Mouse (Mus musculus) splenic B cell, adult 2 months (primary cell): ENCODE measurements around the gene Trpc2.
"Not testable (repeated sequence)": the region's sequence is repeated elsewhere in the genome, so short reads cannot be mapped to it uniquely, and the experiment has no call there.

ENCODE experiments used
- DNase-seq: peaks from one replicate; pipeline ENCODE4 v3.0.0-alpha.2; 2011; ENCODE audit warnings: low read depth, low spot score
- H3K27me3 ChIP-seq: 2 replicates; pipeline ENCODE4 v1.6.1; 2012; ENCODE audit warnings: mild to moderate bottlenecking, low read length, moderate library complexity, mixed read lengths; ENCODE audit not compliant: control insufficient read depth, poor library complexity, insufficient read depth, severe bottlenecking
- H3K36me3 ChIP-seq: 2 replicates; pipeline ENCODE4 v1.6.1; 2012; ENCODE audit warnings: mild to moderate bottlenecking, low read length, moderate library complexity, mixed read lengths; ENCODE audit not compliant: control insufficient read depth, poor library complexity, insufficient read depth, severe bottlenecking

The Trpc2 gene

DNA sequence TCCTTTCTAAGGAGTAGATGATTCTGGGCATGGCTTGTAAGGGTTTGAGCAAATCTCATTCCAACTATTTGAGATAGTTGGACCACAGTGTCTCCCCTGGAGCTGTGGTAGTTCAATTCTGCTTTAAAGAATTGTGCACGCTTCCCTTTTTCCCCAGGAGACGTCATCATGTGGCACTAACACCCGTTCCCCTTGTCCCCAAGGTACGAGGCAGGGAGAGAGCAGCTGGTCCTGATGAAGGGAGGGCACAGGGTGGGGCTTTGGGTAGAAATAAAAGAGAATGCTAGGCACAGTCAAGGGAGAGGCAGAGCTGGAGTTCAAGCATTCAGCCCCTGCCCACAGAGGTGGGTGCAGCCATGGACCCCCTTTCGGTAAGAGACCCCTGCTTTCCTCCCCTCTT is at the start of gene Trpc2:
Gene Trpc2, plus strand, starts transcription at position 301 of the 400 bp plus-strand sequence.
- no peak for DNase-seq
- H3K36me3 ChIP-seq: peaks cover 7% of the 10 kb centered on the region
- H3K27me3 ChIP-seq: no peaks in the 10 kb centered on the region; the same call in 1 of the 2 replicates

DNA sequence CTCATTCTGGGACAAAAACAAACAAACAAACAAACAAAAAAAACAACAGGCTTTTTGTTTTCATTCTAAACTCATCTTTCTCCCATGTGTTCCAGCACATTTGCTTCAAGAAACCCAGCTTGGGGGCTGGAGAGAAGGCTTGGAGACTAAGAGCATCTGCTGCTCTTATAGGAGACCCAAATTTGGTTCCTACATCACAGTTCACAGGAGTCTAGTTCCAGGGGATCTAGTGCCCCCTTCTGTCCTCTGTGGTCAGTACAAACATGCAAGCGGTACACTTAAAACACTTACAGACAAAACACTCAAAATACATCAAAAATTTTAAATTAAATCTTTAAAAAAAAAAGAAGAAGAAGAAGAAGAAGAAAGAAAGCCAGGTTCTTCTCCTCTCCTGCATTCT is 48.0 kb upstream of the Trpc2 start:
- peaks cover 17% of the 10 kb centered on the region for H3K36me3 ChIP-seq
- peak; percentile 41 for DNase-seq
- no peaks in the 10 kb centered on the region for H3K27me3 ChIP-seq

GRCm38 (mm10) chr7:102035534-102035933 is 47.4 kb upstream of the Trpc2 start:
- no peak for DNase-seq
- Histone ChIP-seq H3K27me3 (no peaks in the 10 kb centered on the region), H3K36me3 (peaks cover 18% of the 10 kb centered on the region)

DNA sequence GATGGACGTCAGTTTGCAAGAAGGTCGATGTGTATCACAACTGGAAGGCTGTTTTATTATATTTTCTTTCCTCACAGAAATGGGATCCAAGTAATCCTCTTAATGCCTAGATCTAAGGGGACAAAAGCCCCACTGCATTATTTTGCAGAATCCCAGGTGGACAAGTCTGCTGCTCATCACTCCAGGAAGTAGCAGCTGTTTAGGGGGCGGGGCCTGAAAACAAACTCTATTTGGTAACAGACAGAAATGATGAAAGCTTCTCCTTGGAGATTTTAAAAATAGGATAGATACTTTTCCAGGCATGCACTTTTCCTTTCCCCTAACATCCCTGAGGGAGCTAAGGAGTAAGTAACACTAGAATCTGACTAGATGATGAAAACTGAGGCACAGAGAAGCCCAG is 45.6 kb upstream of the Trpc2 start:
- Histone ChIP-seq H3K36me3 (peaks cover 22% of the 10 kb centered on the region), H3K27me3 (no peaks in the 10 kb centered on the region)
- no peak for DNase-seq

- Histone ChIP-seq H3K27me3 (no peaks in the 10 kb centered on the region), H3K36me3 (peaks cover 11% of the 10 kb centered on the region)
- no peak for DNase-seq
Observed at GRCm38 (mm10) chr7:102042314-102042713, 40.6 kb upstream of the Trpc2 start.

- peak; percentile 65 for DNase-seq
- H3K27me3 ChIP-seq, H3K36me3 ChIP-seq: not testable (repeated sequence)
Observed at GRCm38 (mm10) chr7:102048524-102048923, 34.4 kb upstream of the Trpc2 start.

- Histone ChIP-seq H3K36me3 (no peaks in the 10 kb centered on the region), H3K27me3 (no peaks in the 10 kb centered on the region)
- DNase-seq: no peak
Observed at GRCm38 (mm10) chr7:102061353-102061752, 21.6 kb upstream of the Trpc2 start.

DNA sequence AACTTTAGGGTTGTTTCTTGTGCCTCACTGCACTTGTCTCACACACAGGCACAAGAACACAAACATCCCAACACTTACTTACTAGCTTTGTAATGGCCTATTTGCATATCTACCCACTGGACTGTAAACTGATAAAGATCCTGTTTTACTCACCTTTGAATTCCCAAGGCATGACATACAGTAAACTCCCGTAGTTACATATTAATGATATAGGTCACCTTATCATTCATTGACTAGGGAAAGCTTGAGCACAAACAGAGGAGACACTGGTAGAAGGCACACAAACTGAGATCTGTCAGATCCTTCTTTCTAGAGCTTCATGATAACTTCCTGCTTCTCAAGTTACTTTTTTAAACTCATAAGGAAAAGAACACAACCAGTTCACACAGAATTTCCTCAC is 20.7 kb upstream of the Trpc2 start:
- H3K27me3 ChIP-seq: no peaks in the 10 kb centered on the region
- DNase-seq: no peak
- no peaks in the 10 kb centered on the region for H3K36me3 ChIP-seq

DNA sequence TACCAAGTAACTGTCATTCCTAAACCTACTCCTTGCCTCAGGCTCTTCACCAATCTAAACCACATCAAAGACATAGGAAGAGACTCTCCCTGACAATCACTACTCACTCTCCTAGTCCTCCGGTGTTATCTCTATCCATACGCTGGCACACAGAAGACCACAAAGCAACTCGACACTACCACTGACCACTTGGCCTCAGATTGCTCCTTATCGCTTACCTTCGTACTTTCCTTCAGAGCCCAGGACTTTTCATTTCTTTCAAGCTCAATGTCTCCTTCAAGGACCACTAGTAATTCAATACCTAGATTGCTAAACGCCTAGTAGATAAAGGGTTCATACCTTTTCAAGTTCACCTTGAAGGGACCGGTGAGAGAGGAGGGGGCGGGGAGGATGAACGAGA is 19.0 kb upstream of the Trpc2 start:
- Histone ChIP-seq H3K36me3 (no peaks in the 10 kb centered on the region), H3K27me3 (no peaks in the 10 kb centered on the region)
- DNase-seq: no peak

DNA sequence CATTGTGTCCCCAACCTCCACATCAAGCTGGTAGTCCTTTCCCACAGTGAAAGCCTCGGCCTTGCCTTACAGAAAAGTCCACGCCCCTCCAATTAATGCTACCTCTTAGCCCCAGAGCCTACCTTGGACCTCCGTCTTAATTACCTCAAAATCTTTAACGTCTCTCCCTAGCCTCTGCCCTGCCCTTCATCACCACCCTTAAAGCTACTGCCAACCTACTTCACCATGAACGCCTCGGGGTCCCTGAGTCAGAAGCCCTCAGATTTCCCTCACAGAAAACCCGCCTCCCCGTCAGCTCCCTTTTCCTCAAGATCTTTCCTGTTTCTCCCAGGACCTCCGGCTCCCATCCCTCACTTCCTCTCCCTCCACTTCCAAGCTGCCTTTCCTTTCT is 18.3 kb upstream of the Trpc2 start:
- no peaks in the 10 kb centered on the region for H3K36me3 ChIP-seq
- DNase-seq: no peak
- H3K27me3 ChIP-seq: no peaks in the 10 kb centered on the region

DNA sequence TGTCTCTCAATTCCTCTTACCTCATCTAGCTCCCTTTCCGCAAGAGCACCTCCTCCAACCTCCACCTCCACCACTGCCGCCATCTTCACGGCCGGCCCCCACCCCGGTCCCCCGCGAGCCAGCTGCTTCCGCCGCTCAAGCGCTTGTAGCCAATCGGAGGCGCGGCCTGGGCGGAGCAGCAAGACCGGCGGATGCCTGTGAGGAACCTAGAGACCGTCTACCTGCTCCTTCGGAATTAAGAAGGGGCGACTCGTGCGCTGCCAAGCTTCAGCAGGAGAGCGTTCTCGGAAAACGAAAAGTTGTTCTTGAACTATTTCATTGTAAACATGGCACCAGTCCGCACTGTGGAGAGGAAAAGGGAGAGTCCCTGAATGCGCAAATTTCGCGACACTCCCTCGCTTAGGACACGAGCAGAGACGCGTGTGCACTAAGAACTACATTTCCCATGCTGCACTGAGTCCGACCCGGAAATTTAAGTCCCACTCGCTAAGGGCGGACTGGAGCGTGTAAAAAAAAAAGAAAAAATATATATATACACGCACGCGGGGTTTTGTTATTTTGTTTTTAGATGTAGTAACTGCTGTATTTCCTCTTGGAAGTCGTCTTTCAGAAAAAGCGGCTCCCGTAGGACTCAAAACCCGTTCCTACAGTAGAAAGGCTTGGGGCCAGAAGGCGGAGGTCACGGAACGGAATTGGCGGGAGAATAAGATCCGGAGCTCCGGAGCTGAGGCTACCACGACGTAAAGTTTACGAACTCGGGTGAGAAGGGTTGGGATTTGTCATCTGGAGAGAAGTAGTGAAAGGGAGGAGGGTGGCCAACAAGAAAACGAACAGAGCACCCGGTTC is 17.6 kb upstream of the Trpc2 start, which contains the start of the genes Rnf121, Xndc1 and Xntrpc:
Gene Rnf121, minus strand, starts transcription at position 424 of the 846 bp plus-strand sequence.
Gene Xndc1, plus strand, starts transcription at position 466 of the 846 bp plus-strand sequence.
Gene Xntrpc, plus strand, starts transcription at position 668 of the 846 bp plus-strand sequence.
- Histone ChIP-seq H3K36me3 (no peaks in the 10 kb centered on the region), H3K27me3 (no peaks in the 10 kb centered on the region)
- peak; percentile 89 for DNase-seq

GRCm38 (mm10) chr7:102066363-102066762 is 16.6 kb upstream of the Trpc2 start:
- no peak for DNase-seq
- peaks cover 3% of the 10 kb centered on the region; the same call in 1 of the 2 replicates for H3K36me3 ChIP-seq
- H3K27me3 ChIP-seq: no peaks in the 10 kb centered on the region

DNA sequence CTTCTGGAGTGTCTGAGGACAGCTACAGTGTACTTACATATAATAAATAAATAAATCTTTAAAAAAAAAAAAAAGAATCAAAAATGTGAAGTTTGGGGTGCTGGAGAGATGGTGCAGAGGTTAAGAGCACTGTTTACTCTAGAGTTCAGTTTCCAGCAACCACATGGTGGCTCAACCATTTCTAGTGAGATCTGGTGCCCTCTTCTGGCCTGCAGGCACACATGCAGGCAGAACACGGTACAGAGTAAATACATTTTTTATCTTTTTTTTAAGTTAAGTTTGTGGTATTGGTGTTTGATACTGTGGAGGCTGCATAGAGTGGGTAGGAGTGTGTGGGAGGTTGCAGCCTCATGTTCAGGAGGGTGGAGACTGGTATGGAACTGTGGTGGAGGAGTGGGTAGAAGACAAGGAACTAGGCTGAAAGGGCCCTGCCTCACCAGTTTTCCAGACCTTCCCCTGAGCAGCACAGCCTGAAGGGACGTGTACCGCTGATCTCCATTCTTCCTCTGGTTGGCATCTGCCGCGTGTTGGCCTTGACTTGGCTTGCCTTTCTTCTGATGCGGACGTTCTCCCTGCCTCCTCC is 6.1 kb upstream of the Trpc2 start:
- DNase-seq: peak; percentile 70
- H3K27me3 ChIP-seq: no peaks in the 10 kb centered on the region
- peaks cover 22% of the 10 kb centered on the region for H3K36me3 ChIP-seq

DNA sequence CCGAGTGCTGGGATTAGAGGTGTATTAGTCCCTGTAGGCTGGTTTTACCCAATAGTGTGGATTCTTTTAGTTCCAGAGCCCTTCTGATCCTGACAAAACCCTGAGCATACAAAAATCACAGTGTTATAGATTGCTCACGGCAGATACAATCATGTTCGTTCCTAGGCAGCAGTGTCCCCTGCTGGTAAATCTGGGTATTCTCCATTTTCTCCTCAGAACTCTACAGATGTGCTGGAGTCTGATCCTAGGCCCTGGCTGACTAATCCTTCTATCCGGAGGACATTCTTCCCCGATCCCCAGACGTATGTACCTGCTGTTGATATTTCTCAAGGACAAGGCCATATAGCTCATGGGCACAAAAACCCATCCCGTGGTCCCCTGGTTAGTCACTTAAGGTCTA is 4.4 kb upstream of the Trpc2 start:
- DNase-seq: peak; percentile 58

GRCm38 (mm10) chr7:102080311-102080710 is 2.6 kb upstream of the Trpc2 start:
- DNase-seq: no peak
- no peaks in the 10 kb centered on the region; the same call in 1 of the 2 replicates for H3K27me3 ChIP-seq
- H3K36me3 ChIP-seq: peaks cover 14% of the 10 kb centered on the region

More for the DNA sequence above, 4.4 kb upstream of the Trpc2 start:
- Histone ChIP-seq H3K27me3 (no peaks in the 10 kb centered on the region), H3K36me3 (peaks cover 17% of the 10 kb centered on the region)
